Mouse (Mus musculus): ENCODE measurements around the gene Zfp106. TPM values are rescaled to one million over a fixed set of nuclear protein-coding genes. Genes with fewer than 3 reads are reported as not detected.

Zfp106 gene
- 30.8 and 34.0 TPM in 2 replicates for polyA plus RNA-seq (2015; fragmentation: Nextera tagmentation; extraction: Ambion mirVana)

DNA sequence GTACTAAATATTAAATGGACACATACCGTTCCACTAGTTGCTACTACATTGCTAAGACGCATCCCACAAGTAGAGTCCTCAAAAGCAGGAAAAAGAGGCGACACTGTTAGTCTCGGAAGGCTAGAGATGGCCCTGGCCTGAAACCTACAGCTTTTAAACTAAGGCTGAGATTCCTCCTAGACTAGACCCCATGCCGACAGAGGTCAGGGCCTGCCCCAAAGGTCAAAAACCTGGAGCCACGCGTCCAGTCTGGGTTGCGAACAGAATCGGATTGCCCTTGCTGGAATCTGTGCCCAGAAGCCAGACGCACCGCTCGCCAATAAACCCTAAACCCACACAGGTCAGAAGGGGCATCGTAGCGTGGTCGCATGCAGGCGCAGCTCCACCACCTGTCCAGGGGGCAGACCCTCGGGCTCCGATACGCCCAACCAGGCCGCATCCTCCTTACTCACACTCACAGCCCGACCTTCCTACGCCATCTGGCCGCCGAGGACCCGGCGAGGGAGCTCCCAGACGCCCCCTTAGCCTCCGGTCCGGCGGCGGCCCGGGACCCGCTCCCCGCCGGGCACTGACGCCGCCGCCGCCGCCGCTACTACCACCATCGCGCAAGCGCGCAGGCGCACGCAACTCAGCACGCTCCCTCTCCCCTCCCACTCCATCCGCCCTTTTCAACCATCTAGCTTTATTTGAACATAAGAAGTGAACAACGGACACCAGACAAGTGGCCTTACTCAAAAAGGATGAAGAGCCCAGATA lies at the start of gene Zfp106:
Gene Zfp106 (minus strand): TSS at position 609 of the 756 bp plus-strand sequence.
- Histone ChIP-seq H3K4me1 (peaks cover 26% of the 10 kb centered on the region), H3K9ac (replicated peaks) (peak within 1 kb of the TSS; percentile 81), H3K36me3 (no peaks in the 10 kb centered on the region), H3K9me3 (replicated peaks) (no peaks in the 10 kb centered on the region), H3K27me3 (replicated peaks) (no peaks in the 10 kb centered on the region), H3K4me2 (peak within 1 kb of the TSS; percentile 70), H3K27ac (replicated peaks) (peak within 1 kb of the TSS; percentile 75), H3K4me3 (replicated peaks) (peak within 1 kb of the TSS; percentile 62)
- WGBS, result 0% methylated on average over 49 of the region's 50 CpGs
- peak; percentile 93 for ATAC-seq (ENCODE audit: low FRiP score)

DNA sequence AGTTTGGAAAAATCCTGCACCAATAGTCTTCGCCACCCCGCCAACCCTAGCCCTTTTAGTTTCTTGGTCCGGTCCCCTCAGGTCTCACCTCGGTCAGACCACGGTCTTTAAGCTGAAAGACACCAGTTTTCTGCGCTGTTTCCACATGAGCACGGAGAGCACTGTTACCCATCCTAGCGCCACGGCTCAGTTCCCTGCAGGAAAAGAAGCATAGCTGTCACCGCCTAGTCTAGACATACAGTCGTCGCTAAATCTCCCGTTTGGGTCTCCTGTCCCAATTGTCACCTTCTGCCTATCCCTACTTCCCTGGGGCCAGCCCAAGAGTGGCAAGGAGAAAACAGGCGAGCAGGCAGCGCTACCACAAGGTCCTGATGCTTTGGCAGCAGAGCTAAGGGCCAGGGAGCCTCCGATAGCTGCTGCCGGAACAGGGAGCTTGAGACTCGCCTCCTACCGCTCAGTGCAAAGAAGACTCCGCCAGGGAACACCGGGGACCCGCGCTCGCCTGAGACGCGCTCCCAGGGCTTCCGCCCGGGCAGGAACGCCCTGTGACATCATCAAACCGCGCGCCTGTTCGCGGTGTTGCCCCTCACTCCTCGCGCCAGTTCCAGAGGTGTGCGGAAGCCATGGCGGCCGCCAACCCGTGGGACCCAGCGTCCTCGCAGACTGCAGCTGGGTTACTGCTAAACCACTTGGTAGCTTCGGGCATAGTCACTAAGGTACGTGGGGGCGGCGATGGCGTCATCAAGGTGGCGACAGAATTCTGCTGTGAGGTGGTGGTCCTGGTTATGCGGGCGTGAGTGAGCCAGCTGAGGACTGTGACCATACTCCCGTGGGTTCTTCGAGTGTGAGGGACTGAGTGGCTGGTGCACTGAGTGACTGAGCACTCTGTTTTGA lies 45.4 kb upstream of the Zfp106 start, which contains the start of the genes Haus2 and Lrrc57:
Gene Haus2 (plus strand): TSS at position 554 of the 894 bp plus-strand sequence.
Gene Lrrc57 (minus strand): TSS at position 691 of the 894 bp plus-strand sequence.
- Histone ChIP-seq H3K4me3 (replicated peaks) (peak within 1 kb of the TSS; percentile 95), H3K9ac (replicated peaks) (peak within 1 kb of the TSS; percentile 93), H3K9me3 (replicated peaks) (no peaks in the 10 kb centered on the region), H3K27ac (replicated peaks) (peak within 1 kb of the TSS; percentile 93), H3K27me3 (replicated peaks) (no peaks in the 10 kb centered on the region), H3K4me2 (peak within 1 kb of the TSS; percentile 82), H3K36me3 (peaks cover 12% of the 10 kb centered on the region), H3K4me1 (peaks cover 21% of the 10 kb centered on the region)
- ATAC-seq (ENCODE audit: low FRiP score), result peak; percentile 95
- under 1% methylated on average over 52 of the region's 52 CpGs for WGBS

DNA sequence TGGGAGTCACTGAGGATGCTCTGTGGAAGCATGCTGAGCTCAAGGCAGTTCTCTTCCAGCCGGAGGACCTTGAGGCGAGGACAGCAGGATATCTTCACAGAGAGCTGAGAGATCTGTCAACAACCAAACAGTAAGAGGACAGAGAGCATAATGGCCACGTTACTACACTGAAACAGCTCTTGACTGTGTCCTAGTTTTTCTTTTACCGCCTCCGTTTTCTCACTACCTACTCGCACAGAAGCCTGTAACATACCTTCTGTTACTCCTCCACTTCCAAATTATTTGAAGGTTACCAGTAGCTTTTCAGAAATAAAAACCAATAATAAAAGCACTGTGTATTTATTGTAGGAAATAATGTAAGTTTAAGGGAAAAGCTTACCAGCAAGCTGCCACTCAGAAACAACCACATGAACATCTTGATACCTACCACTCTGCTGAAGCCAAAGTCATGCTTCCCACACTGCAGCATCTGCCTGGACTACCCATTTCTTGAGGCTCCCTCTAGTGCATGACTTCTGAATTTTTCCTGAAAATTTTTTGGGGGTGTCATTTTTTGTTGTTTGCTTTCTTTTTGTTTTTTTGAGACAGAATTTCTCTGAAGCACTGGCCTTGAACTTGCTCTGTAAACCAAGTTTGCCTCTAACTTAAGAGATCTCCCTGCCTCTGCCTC lies 42.5 kb upstream of the Zfp106 start:
- 90% methylated on average over 6 of the region's 6 CpGs for WGBS
- no peak overlapping the region for H3K9ac ChIP-seq (replicated peaks)

DNA sequence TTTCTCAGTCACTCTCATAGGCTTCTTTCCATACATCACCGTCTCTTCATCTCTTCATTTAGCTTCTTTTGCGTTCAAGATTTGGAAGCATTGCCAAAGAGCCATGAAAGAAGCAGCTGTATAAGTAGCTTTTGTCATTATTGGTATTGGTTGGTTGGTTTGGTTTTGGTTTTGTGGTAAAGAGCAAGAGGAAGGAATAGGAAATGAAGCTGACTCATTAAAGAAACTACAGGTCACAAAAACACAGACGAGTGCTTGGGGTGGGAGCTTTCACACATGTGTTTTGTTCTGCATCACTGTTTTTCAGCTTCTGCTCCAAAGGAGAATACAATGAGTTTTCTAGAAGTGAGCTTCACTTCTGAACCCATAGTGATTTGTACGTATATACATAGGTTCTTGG lies 35.9 kb upstream of the Zfp106 start:
- WGBS, result 94% methylated on average over 4 of the region's 4 CpGs
- no peak overlapping the region for H3K27ac ChIP-seq (replicated peaks)
- ATAC-seq (ENCODE audit: low FRiP score), result no peak
- H3K4me2 ChIP-seq, result no peak overlapping the region
- H3K36me3 ChIP-seq, result peaks cover 60% of the 10 kb centered on the region
- no peak overlapping the region for H3K9ac ChIP-seq (replicated peaks)
- H3K4me1 ChIP-seq, result no peaks in the 10 kb centered on the region
- no peaks in the 10 kb centered on the region for H3K27me3 ChIP-seq (replicated peaks)
- no peak overlapping the region for H3K4me3 ChIP-seq (replicated peaks)
- H3K9me3 ChIP-seq (replicated peaks), result no peaks in the 10 kb centered on the region

More for the DNA sequence above, 42.5 kb upstream of the Zfp106 start:
- Histone ChIP-seq H3K4me2 (no peak overlapping the region), H3K4me3 (replicated peaks) (no peak overlapping the region), H3K9me3 (replicated peaks) (no peaks in the 10 kb centered on the region), H3K27me3 (replicated peaks) (no peaks in the 10 kb centered on the region), H3K27ac (replicated peaks) (no peak overlapping the region), H3K4me1 (peaks cover 21% of the 10 kb centered on the region), H3K36me3 (peaks cover 16% of the 10 kb centered on the region)
- ATAC-seq (ENCODE audit: low FRiP score), result no peak

DNA sequence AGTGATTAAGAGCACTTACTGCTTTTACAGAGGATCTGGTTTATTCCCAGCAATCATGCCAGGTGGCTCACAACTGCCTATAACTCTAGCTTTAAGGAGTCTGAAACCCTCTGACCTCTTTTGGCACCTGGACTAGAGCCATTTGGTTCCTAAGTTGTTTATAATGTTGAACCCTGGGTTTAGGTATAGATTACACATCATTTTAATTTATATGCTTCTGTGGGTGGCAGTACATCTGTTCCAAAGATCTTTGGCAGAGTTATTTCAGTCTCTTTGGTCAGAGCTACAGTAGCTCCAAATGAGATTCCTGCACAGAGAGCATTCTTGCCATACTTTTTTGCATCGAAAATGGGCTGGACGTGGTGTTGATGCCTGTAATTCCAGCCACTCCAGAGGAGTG lies 34.1 kb upstream of the Zfp106 start:
- H3K4me2 ChIP-seq, result no peak overlapping the region
- 91% methylated on average over 2 of the region's 2 CpGs for WGBS
- H3K4me3 ChIP-seq (replicated peaks), result no peak overlapping the region
- H3K9ac ChIP-seq (replicated peaks), result no peak overlapping the region
- H3K9me3 ChIP-seq (replicated peaks), result no peaks in the 10 kb centered on the region
- H3K36me3 ChIP-seq, result peaks cover 57% of the 10 kb centered on the region
- no peak overlapping the region for H3K27ac ChIP-seq (replicated peaks)
- no peaks in the 10 kb centered on the region for H3K27me3 ChIP-seq (replicated peaks)
- no peaks in the 10 kb centered on the region for H3K4me1 ChIP-seq
- no peak for ATAC-seq (ENCODE audit: low FRiP score)

DNA sequence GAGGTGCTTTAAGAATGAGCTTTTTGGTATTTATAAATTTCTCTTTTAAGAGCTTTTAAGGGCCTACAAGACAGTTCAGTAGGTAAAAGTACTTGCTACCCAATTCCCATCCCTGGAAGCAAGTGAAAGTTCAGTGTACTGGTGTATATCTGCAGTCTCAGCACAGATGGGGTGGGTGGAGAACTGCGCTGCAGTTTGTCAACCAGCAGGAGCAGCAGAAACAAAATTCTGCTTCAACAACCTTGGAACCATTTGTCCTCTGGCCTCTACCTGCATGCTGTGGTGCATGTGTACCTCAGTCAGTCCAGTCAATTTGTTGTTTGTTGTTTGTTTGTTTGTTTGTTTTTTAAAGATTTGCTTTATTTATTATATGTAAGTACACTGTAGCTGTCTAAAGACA lies 28.6 kb upstream of the Zfp106 start:
- Histone ChIP-seq H3K4me2 (no peak overlapping the region), H3K36me3 (peaks cover 55% of the 10 kb centered on the region), H3K9me3 (replicated peaks) (no peaks in the 10 kb centered on the region), H3K4me1 (no peaks in the 10 kb centered on the region), H3K4me3 (replicated peaks) (no peak overlapping the region), H3K9ac (replicated peaks) (no peak overlapping the region), H3K27ac (replicated peaks) (no peak overlapping the region), H3K27me3 (replicated peaks) (no peaks in the 10 kb centered on the region)
- 96% methylated on average over 1 of the region's 1 CpGs for WGBS
- ATAC-seq (ENCODE audit: low FRiP score), result no peak

DNA sequence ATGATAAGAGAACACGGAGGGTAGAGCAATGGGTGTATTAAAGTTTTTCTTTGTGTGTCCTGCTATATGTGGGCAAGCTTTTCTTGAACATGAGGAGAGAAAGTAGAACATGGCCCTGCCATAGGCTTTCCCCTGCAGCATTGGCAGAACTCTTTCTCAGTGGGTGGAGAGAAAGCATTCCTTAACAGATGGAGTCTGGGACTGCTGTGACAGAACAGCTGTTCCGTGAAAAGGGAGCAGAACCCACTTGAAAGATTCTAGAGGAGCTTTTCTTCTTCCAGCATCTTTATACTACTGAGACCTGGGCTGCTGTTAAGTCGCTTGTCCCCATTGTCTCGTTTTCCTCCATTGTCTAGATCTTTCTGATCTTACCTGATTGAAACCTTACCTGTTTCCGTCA lies 26.1 kb upstream of the Zfp106 start:
- Histone ChIP-seq H3K9me3 (replicated peaks) (no peaks in the 10 kb centered on the region), H3K27ac (replicated peaks) (no peak overlapping the region), H3K4me1 (no peaks in the 10 kb centered on the region), H3K36me3 (peaks cover 56% of the 10 kb centered on the region), H3K27me3 (replicated peaks) (no peaks in the 10 kb centered on the region), H3K9ac (replicated peaks) (no peak overlapping the region), H3K4me3 (replicated peaks) (no peak overlapping the region), H3K4me2 (no peak overlapping the region)
- ATAC-seq (ENCODE audit: low FRiP score), result no peak
- 89% methylated on average over 5 of the region's 5 CpGs for WGBS

DNA sequence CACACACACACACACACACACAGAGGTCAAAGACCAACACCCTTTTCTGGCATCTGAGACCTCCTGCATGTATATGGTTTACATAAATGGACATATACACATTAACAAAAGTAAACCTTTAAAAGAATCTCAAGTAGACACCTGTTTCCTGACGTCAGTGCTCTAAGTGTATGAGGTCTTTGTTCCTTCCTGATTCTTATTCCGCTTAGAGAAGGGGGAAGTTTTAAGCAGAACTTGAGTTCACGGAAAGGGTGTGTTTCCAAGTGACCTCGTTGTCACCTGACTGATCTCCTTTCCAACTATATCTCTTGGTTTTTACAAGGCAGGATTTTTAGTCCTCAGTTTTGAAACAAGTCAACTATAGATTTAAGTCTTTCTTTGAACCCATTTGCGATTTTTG lies 14.6 kb upstream of the Zfp106 start:
- Histone ChIP-seq H3K4me2 (no peak overlapping the region), H3K27me3 (replicated peaks) (no peaks in the 10 kb centered on the region), H3K4me3 (replicated peaks) (no peak overlapping the region), H3K36me3 (no peaks in the 10 kb centered on the region), H3K9me3 (replicated peaks) (no peaks in the 10 kb centered on the region), H3K4me1 (no peaks in the 10 kb centered on the region), H3K9ac (replicated peaks) (no peak overlapping the region), H3K27ac (replicated peaks) (no peak overlapping the region)
- no peak for ATAC-seq (ENCODE audit: low FRiP score)
- 88% methylated on average over 5 of the region's 5 CpGs for WGBS

DNA sequence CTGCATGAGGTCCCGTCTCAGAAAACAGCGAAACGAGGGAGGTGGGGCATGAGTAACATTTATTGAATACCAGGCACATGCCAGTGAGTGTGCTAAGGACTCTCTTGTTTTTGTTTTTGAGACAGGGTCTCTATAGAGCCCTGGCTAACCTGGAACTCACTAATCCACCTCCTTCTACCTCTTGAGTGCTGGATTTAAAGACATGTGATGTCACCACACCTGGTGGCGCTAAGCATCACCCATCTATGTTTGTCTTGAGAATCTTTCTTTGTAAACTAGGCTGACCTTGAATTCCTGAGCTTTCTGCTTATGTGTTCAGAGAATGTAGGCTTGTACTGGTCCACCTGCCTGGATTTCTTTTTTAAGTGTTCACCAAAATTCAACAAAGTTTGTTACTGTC lies 14.2 kb upstream of the Zfp106 start:
- H3K36me3 ChIP-seq, result no peaks in the 10 kb centered on the region
- no peaks in the 10 kb centered on the region for H3K27me3 ChIP-seq (replicated peaks)
- H3K9me3 ChIP-seq (replicated peaks), result no peaks in the 10 kb centered on the region
- H3K27ac ChIP-seq (replicated peaks), result no peak overlapping the region
- WGBS, result 86% methylated on average over 4 of the region's 4 CpGs
- no peak overlapping the region for H3K4me2 ChIP-seq
- H3K4me3 ChIP-seq (replicated peaks), result no peak overlapping the region
- no peaks in the 10 kb centered on the region for H3K4me1 ChIP-seq
- no peak overlapping the region for H3K9ac ChIP-seq (replicated peaks)
- no peak for ATAC-seq (ENCODE audit: low FRiP score)

DNA sequence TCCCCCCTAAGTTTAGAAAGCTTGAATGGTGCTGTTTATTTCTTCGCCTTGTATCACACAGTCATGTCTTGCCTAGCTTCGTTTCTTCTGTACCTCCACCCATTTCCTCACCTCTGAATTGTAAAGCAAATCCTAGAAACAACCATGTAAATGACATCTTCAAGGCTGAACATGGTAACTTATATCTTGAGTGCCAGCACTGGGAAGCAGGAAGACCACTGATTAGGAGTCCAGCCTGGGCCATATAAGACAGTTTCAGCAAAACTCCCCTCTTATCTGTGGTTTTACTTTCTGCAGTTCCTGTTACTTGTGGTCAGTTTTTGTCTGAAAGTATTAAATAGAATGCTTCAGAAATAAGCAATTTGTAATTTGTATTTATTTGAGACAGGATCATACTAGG lies 12.3 kb upstream of the Zfp106 start:
- Histone ChIP-seq H3K36me3 (peaks cover 7% of the 10 kb centered on the region; the same call in 1 of the 2 replicates), H3K27ac (replicated peaks) (no peak overlapping the region), H3K4me2 (no peak overlapping the region), H3K4me1 (no peaks in the 10 kb centered on the region), H3K4me3 (replicated peaks) (no peak overlapping the region), H3K9ac (replicated peaks) (no peak overlapping the region), H3K27me3 (replicated peaks) (no peaks in the 10 kb centered on the region), H3K9me3 (replicated peaks) (no peaks in the 10 kb centered on the region)
- ATAC-seq (ENCODE audit: low FRiP score), result no peak
- 91% methylated on average over 2 of the region's 2 CpGs for WGBS

DNA sequence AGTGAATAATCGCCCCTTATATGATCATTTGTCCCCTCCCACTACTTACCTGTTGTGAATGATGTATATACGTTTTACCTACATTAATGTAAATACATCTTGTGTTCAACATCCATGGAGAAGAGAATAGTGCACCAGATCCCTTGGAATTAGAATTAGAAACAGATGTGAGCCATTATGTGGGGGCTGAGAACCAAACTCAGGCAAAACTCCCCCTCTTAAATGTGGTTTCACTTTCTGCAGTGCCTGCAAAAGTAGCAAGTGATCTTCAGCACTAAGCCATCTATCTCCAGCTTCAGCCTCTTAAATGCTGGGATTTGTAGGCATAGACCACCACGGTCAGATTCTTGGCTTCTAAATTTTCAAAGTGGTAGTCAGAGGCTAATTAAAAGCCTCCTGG lies 11.5 kb upstream of the Zfp106 start:
- Histone ChIP-seq H3K4me3 (replicated peaks) (no peak overlapping the region), H3K27me3 (replicated peaks) (no peaks in the 10 kb centered on the region), H3K9ac (replicated peaks) (no peak overlapping the region), H3K36me3 (peaks cover 7% of the 10 kb centered on the region; the same call in 1 of the 2 replicates), H3K27ac (replicated peaks) (no peak overlapping the region), H3K4me2 (no peak overlapping the region), H3K9me3 (replicated peaks) (no peaks in the 10 kb centered on the region), H3K4me1 (no peaks in the 10 kb centered on the region)
- WGBS, result 94% methylated on average over 3 of the region's 3 CpGs
- no peak for ATAC-seq (ENCODE audit: low FRiP score)
